Mouse (Mus musculus) lung, embryonic 14.5 days (tissue): ENCODE measurements around the gene Atp2a3. TPM values are rescaled to one million over a fixed set of nuclear protein-coding genes. Genes with fewer than 3 reads are reported as not detected.

Source experiments
- ATAC-seq: fragments of 200-750 bp; cut with Nextera tagmentation; 2 replicates; pipeline ENCODE4 v1.8.0; 2017; ENCODE audit warnings: mild to moderate bottlenecking, moderate TSS enrichment, moderate library complexity; ENCODE audit not compliant: insufficient read depth
- DNase-seq: peaks from one replicate; pipeline ENCODE4 v3.0.0-alpha.2; 2015
- H3K27ac ChIP-seq: fragments of 300-500 bp; sonication (generic); 2 replicates; pipeline ENCODE4 v1.5.1; 2014; ENCODE audit warnings: low read depth, mild to moderate bottlenecking, moderate library complexity
- H3K27me3 ChIP-seq: fragments of 300-500 bp; sonication (generic); 2 replicates; pipeline ENCODE4 v1.6.1; 2014; ENCODE audit warnings: low read length, control low read depth; ENCODE audit not compliant: insufficient read depth
- H3K36me3 ChIP-seq: fragments of 300-500 bp; sonication (generic); 2 replicates; pipeline ENCODE4 v1.6.1; 2014; ENCODE audit warnings: control low read depth; ENCODE audit not compliant: insufficient read depth
- H3K4me1 ChIP-seq: fragments of 300-500 bp; sonication (generic); 2 replicates; pipeline ENCODE4 v1.6.1; 2014; ENCODE audit warnings: antibody characterized with exemption, control low read depth; ENCODE audit not compliant: insufficient read depth
- H3K4me2 ChIP-seq: fragments of 300-500 bp; sonication (generic); 2 replicates; pipeline ENCODE4 v1.6.1; 2014; ENCODE audit warnings: mild to moderate bottlenecking
- H3K4me3 ChIP-seq: fragments of 300-500 bp; sonication (generic); 2 replicates; pipeline ENCODE4 v1.5.1; 2014; ENCODE audit warnings: low read depth, low read length
- H3K9ac ChIP-seq: fragments of 300-500 bp; sonication (generic); 2 replicates; pipeline ENCODE4 v1.6.1; 2014
- H3K9me3 ChIP-seq: fragments of 300-500 bp; sonication (generic); 2 replicates; pipeline ENCODE4 v1.6.1; 2016; ENCODE audit warnings: low read depth, low read length, control low read depth
- CTCF ChIP-seq: IDR thresholded peaks from 2 replicates; pipeline ENCODE4 v1.5.1; 2016; ENCODE audit warnings: antibody characterized with exemption, low read depth
- WGBS: fragments of 180-500 bp; shearing (Covaris S2); extraction: QIAGEN DNeasy Blood & Tissue Kit; methylation state at CpG from one replicate; pipeline ENCODE4 v1.1.7; 2014; 5-methylcytosine and 5-hydroxymethylcytosine counted together
- polyA plus RNA-seq: library from polyadenylated mRNA; unstranded; fragments of >200 nt; fragmentation: Nextera tagmentation; extraction: Ambion mirVana; gene quantifications from 2 replicates; pipeline ENCODE4 v1.2.1, GENCODE M21; 2014

The Atp2a3 gene
- polyA plus RNA-seq, 1 experiment from 2014 or later, result 7.6 TPM

- Histone ChIP-seq H3K36me3 (no peaks in the 10 kb centered on the region), H3K4me2 (no peak overlapping the region), H3K27ac (no peak overlapping the region), H3K9me3 (no peaks in the 10 kb centered on the region), H3K4me3 (no peak overlapping the region), H3K4me1 (peaks cover 20% of the 10 kb centered on the region), H3K9ac (no peak overlapping the region), H3K27me3 (peaks cover 24% of the 10 kb centered on the region)
- DNase-seq (peak; percentile 15), ATAC-seq (no peak)
- whole genome bisulfite sequencing, result 47% methylated on average over 9 of the region's 9 CpGs
- no peak for TF ChIP-seq CTCF
Measured at GRCm38 (mm10) chr11:73023099-73023498, 62.1 kb downstream of the Atp2a3 start.

DNA sequence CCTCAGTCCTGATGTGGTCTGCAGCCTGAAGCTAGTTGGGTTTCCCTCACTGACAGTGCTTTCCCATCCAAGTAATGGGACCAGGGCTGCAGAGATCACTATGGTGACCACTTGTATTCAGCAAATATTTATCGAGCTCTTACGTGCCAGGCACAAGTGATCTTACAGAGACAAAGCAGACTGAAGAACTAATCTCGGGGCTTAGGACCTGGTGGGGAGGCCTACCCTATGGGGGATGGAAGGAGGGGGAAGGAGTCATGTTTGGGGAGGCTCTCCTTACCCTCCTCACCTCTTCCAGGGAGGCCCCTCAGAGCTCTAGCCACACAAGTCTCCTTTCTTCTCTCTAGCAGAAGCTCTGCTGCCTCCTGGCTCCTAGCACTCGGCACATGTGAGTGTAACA, 62.9 kb downstream of the Atp2a3 start:
- H3K27me3 ChIP-seq, result peaks cover 24% of the 10 kb centered on the region

GRCm38 (mm10) chr11:73024236-73024904, 63.4 kb downstream of the Atp2a3 start:
- H3K27ac ChIP-seq, result peak overlapping the region; percentile 33; the same call in 1 of the 2 replicates
- no peak overlapping the region for H3K4me3 ChIP-seq
- no peak for TF ChIP-seq CTCF
- no peaks in the 10 kb centered on the region for H3K36me3 ChIP-seq
- WGBS, result 39% methylated on average over 7 of the region's 7 CpGs
- DNase-seq (peak; percentile 36), ATAC-seq (peak; percentile 6; the same call in 1 of the 2 replicates)
- peak overlapping the region; percentile 8; the same call in 1 of the 2 replicates for H3K4me2 ChIP-seq
- H3K9me3 ChIP-seq, result no peaks in the 10 kb centered on the region
- H3K27me3 ChIP-seq, result peaks cover 20% of the 10 kb centered on the region
- peaks cover 20% of the 10 kb centered on the region for H3K4me1 ChIP-seq
- no peak overlapping the region for H3K9ac ChIP-seq

More for the DNA sequence above, 62.9 kb downstream of the Atp2a3 start:
- DNase-seq (peak; percentile 15), ATAC-seq (no peak)
- no peak for TF ChIP-seq CTCF
- Histone ChIP-seq H3K4me3 (no peak overlapping the region), H3K4me1 (peaks cover 20% of the 10 kb centered on the region), H3K4me2 (no peak overlapping the region), H3K36me3 (no peaks in the 10 kb centered on the region), H3K9ac (no peak overlapping the region), H3K27ac (peak overlapping the region; percentile 33; the same call in 1 of the 2 replicates), H3K9me3 (no peaks in the 10 kb centered on the region)
- 42% methylated on average over 4 of the region's 4 CpGs for WGBS

DNA sequence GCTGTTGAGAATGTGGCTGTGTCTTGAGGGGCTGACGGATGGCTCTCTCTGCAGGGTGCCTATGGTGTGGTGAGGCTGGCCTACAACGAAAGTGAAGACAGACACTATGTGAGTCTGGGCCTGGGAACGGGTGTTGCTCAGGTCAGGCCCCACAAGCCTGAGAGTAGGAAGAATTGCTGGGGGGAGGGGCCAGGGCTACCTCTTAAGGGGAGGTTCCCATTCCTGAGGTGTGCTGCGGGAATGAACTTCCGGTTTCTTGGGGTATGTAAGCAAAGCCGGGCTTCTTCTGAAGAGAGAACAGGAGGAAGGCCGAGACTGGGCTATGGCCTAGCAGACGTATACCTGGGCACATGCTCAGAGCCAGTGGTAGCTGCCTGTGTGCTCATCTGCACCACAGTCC, 66.0 kb downstream of the Atp2a3 start:
- H3K4me3 ChIP-seq, result no peak overlapping the region
- H3K27me3 ChIP-seq, result no peaks in the 10 kb centered on the region
- WGBS, result 28% methylated on average over 8 of the region's 8 CpGs
- H3K36me3 ChIP-seq, result no peaks in the 10 kb centered on the region
- ATAC-seq (no peak), DNase-seq (peak; percentile 55)
- H3K9ac ChIP-seq, result peak overlapping the region; percentile 11; the same call in 1 of the 2 replicates
- H3K4me2 ChIP-seq, result no peak overlapping the region
- TF ChIP-seq CTCF, result no peak
- peaks cover 18% of the 10 kb centered on the region for H3K4me1 ChIP-seq
- H3K9me3 ChIP-seq, result no peaks in the 10 kb centered on the region
- H3K27ac ChIP-seq, result no peak overlapping the region

GRCm38 (mm10) chr11:73030821-73031498, 70.0 kb downstream of the Atp2a3 start:
- Histone ChIP-seq H3K4me3 (peak overlapping the region; percentile 15), H3K36me3 (no peaks in the 10 kb centered on the region), H3K4me2 (peak overlapping the region; percentile 56), H3K4me1 (no peaks in the 10 kb centered on the region), H3K9me3 (no peaks in the 10 kb centered on the region), H3K27ac (peak overlapping the region; percentile 58; the same call in 1 of the 2 replicates), H3K27me3 (no peaks in the 10 kb centered on the region), H3K9ac (no peak overlapping the region)
- peak; percentile 23 for TF ChIP-seq CTCF
- DNase-seq (peak; percentile 95), ATAC-seq (peak; percentile 95)
- 20% methylated on average over 20 of the region's 20 CpGs for WGBS

GRCm38 (mm10) chr11:73031536-73031935, 70.6 kb downstream of the Atp2a3 start:
- no peak for TF ChIP-seq CTCF
- 0 out of 2 replicates have a peak overlapping the region, but pooled peaks have one; percentile 58 for H3K27ac ChIP-seq
- no peaks in the 10 kb centered on the region for H3K27me3 ChIP-seq
- H3K4me3 ChIP-seq, result no peak overlapping the region
- WGBS, result 81% methylated on average over 5 of the region's 5 CpGs
- no peaks in the 10 kb centered on the region; the same call in 1 of the 2 replicates for H3K36me3 ChIP-seq
- H3K9me3 ChIP-seq, result no peaks in the 10 kb centered on the region
- H3K4me2 ChIP-seq, result peak overlapping the region; percentile 56
- no peaks in the 10 kb centered on the region for H3K4me1 ChIP-seq
- DNase-seq (no peak), ATAC-seq (no peak)
- no peak overlapping the region for H3K9ac ChIP-seq

DNA sequence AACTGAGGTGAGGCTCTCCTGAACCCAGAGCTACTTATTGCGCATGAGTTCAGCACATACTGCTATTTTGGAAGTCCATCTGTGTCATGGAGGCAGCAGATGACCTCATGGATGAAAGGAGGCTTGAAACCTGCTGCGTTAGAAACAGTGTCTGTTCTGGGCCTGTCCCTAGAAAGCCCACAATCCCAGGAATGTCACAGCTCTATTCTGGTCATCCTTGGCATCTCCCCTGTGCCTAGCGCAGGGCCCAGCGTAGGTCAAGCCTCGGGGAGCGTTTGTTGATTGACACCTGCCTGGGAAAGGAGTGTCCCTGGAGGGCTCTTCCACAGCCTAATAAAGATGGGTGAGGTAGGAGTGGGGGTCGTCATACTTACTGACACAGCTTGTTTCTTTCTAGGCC, 75.1 kb downstream of the Atp2a3 start:
- DNase-seq, result no peak
- WGBS, result 81% methylated on average over 7 of the region's 7 CpGs
- Histone ChIP-seq H3K4me2 (no peak overlapping the region), H3K4me3 (no peak overlapping the region), H3K9ac (no peak overlapping the region), H3K27ac (no peak overlapping the region), H3K27me3 (no peaks in the 10 kb centered on the region), H3K9me3 (no peaks in the 10 kb centered on the region), H3K36me3 (peaks cover 5% of the 10 kb centered on the region), H3K4me1 (no peaks in the 10 kb centered on the region)
- TF ChIP-seq CTCF, result no peak
- ATAC-seq, result no peak
